Mouse (Mus musculus) MEL (cell line): ENCODE measurements around the gene Nrg4. TPM values are rescaled to one million over a fixed set of nuclear protein-coding genes. Genes with fewer than 3 reads are reported as not detected.

Experiments used
- DNase-seq: peaks from one replicate; pipeline ENCODE4 v3.0.0; 2011; ENCODE audit warnings: low read depth, low spot score
- H3K27ac ChIP-seq: 2 replicates; pipeline ENCODE4 v1.5.1; 2012; ENCODE audit warnings: low read depth, mild to moderate bottlenecking, control low read depth, low read length, moderate library complexity; ENCODE audit not compliant: control insufficient read depth
- H3K27me3 ChIP-seq, 2 experiments: fragments of 150-350 bp in 1 of 2; sonication (generic) in 1 of 2; 2 replicates each; pipeline ENCODE4 v1.6.1; 2012; ENCODE audit warnings: low read length in 2 of 2, mild to moderate bottlenecking in 2 of 2, improper control_type of control experiment in 1 of 2, moderate library complexity in 1 of 2; ENCODE audit not compliant: insufficient read depth in 2 of 2, control insufficient read depth in 1 of 2
- H3K36me3 ChIP-seq, 2 experiments: 2 replicates each; pipeline ENCODE4 v1.6.1; 2012 to 2014; ENCODE audit warnings: low read length in 2 of 2, improper control_type of control experiment in 1 of 2, inconsistent platforms in 1 of 2, mild to moderate bottlenecking in 1 of 2; ENCODE audit not compliant: insufficient read depth in 2 of 2, control insufficient read depth in 1 of 2
- H3K4me1 ChIP-seq, 2 experiments: fragments of 150-350 bp in 1 of 2; sonication (generic) in 1 of 2; 2 replicates each; pipeline ENCODE4 v1.6.1; 2012; ENCODE audit warnings: low read length in 2 of 2, improper control_type of control experiment in 1 of 2, mild to moderate bottlenecking in 1 of 2; ENCODE audit not compliant: insufficient read depth in 2 of 2, control insufficient read depth in 1 of 2
- H3K4me3 ChIP-seq, 2 experiments: fragments of 150-350 bp in 1 of 2; sonication (generic) in 1 of 2; 2 replicates each; pipeline ENCODE4 v1.5.1; 2012; ENCODE audit warnings: low read depth in 2 of 2, low read length in 2 of 2, mild to moderate bottlenecking in 2 of 2, moderate library complexity in 2 of 2, control low read depth in 1 of 2, improper control_type of control experiment in 1 of 2; ENCODE audit not compliant: control insufficient read depth in 1 of 2, insufficient read depth in 1 of 2
- H3K79me2 ChIP-seq: 2 replicates; pipeline ENCODE4 v1.6.1; 2012; ENCODE audit warnings: mild to moderate bottlenecking, low read length, moderate library complexity; ENCODE audit not compliant: control insufficient read depth, poor library complexity, insufficient read depth
- H3K9ac ChIP-seq: 2 replicates; pipeline ENCODE4 v1.6.1; 2012; ENCODE audit warnings: low read depth, mild to moderate bottlenecking, control low read depth, low read length, moderate library complexity; ENCODE audit not compliant: control insufficient read depth, poor library complexity, severe bottlenecking
- H3K9me3 ChIP-seq: fragments of 150-350 bp; sonication (generic); replicated peaks from 2 replicates; pipeline ENCODE4 v1.6.1; 2012; ENCODE audit warnings: mild to moderate bottlenecking, low read length, improper control_type of control experiment, moderate library complexity; ENCODE audit not compliant: insufficient read depth
- BHLHE40 ChIP-seq: IDR thresholded peaks from 2 replicates; pipeline ENCODE4 v1.6.1; 2012; ENCODE audit warnings: low read depth, mild to moderate bottlenecking, inconsistent platforms, low read length, improper control_type of control experiment, borderline replicate concordance
- CTCF ChIP-seq, 3 experiments: IDR thresholded peaks in 2 of 3; conservative IDR thresholded peaks in 1 of 3; 2 replicates each; pipeline ENCODE4 v1.5.1; 2011 to 2012; ENCODE audit warnings: low read length in 3 of 3, low read depth in 2 of 3, mild to moderate bottlenecking in 2 of 3, improper control_type of control experiment in 1 of 3, inconsistent platforms in 1 of 3, mixed read lengths in 1 of 3, moderate library complexity in 1 of 3; ENCODE audit not compliant: control insufficient read depth in 1 of 3, insufficient read depth in 1 of 3, poor library complexity in 1 of 3, severe bottlenecking in 1 of 3
- ELF1 ChIP-seq: IDR thresholded peaks from 2 replicates; pipeline ENCODE4 v1.6.1; 2014; ENCODE audit warnings: low read depth, mild to moderate bottlenecking, inconsistent platforms, low read length, improper control_type of control experiment, moderate library complexity
- EP300 ChIP-seq, 2 experiments: IDR thresholded peaks; 2 replicates each; pipeline ENCODE4 v1.6.1; 2011; ENCODE audit warnings: improper control_type of control experiment in 2 of 2, low read length in 2 of 2, low read depth in 1 of 2, mild to moderate bottlenecking in 1 of 2
- ETS1 ChIP-seq: IDR thresholded peaks from 2 replicates; pipeline ENCODE4 v1.6.1; 2012; ENCODE audit warnings: low read depth, mild to moderate bottlenecking, inconsistent platforms, low read length, improper control_type of control experiment, moderate library complexity
- JUND ChIP-seq: IDR thresholded peaks from 2 replicates; pipeline ENCODE4 v1.6.1; 2011; ENCODE audit warnings: low read depth, mild to moderate bottlenecking, improper control_type of control experiment, low read length
- KAT2A ChIP-seq: conservative IDR thresholded peaks from 2 replicates; pipeline ENCODE4 v1.6.1; 2012; ENCODE audit warnings: low read depth, low read length, improper control_type of control experiment, inconsistent platforms
- MAX ChIP-seq: IDR thresholded peaks from 2 replicates; pipeline ENCODE4 v1.6.1; 2011; ENCODE audit warnings: low read length, improper control_type of control experiment
- MEF2A ChIP-seq: IDR thresholded peaks from 2 replicates; pipeline ENCODE4 v1.6.1; 2014; ENCODE audit warnings: low read depth, mild to moderate bottlenecking, inconsistent platforms, low read length, improper control_type of control experiment; ENCODE audit not compliant: poor library complexity, insufficient replicate concordance, severe bottlenecking; ENCODE audit errors: extremely low read depth
- NELFE ChIP-seq: IDR thresholded peaks from 2 replicates; pipeline ENCODE4 v1.6.1; 2011; ENCODE audit warnings: low read depth, low read length, improper control_type of control experiment
- NRF1 ChIP-seq: IDR thresholded peaks from 2 replicates; pipeline ENCODE4 v1.6.1; 2014; ENCODE audit warnings: low read depth, mild to moderate bottlenecking, inconsistent platforms, low read length, improper control_type of control experiment, moderate library complexity; ENCODE audit not compliant: poor library complexity, insufficient read depth, severe bottlenecking
- POLR2AphosphoS5 ChIP-seq: IDR thresholded peaks from 2 replicates; pipeline ENCODE4 v1.6.1; 2012; ENCODE audit warnings: low read depth, borderline replicate concordance, mild to moderate bottlenecking, inconsistent platforms, low read length, moderate library complexity, mixed read lengths
- SMC3 ChIP-seq: IDR thresholded peaks from 2 replicates; pipeline ENCODE4 v1.6.1; 2011; ENCODE audit warnings: low read depth, low read length, improper control_type of control experiment
- TBP ChIP-seq: IDR thresholded peaks from 2 replicates; pipeline ENCODE4 v1.8.0; 2011; ENCODE audit warnings: low read depth, low read length, improper control_type of control experiment
- TCF12 ChIP-seq: IDR thresholded peaks from 2 replicates; pipeline ENCODE4 v1.6.1; 2014; ENCODE audit warnings: low read depth, mild to moderate bottlenecking, inconsistent platforms, low read length, improper control_type of control experiment, moderate library complexity
- ZC3H11A ChIP-seq: IDR thresholded peaks from 2 replicates; pipeline ENCODE4 v1.6.1; 2012; ENCODE audit warnings: low read depth, mild to moderate bottlenecking, inconsistent platforms, low read length, improper control_type of control experiment
- ZKSCAN1 ChIP-seq: IDR thresholded peaks from 2 replicates; pipeline ENCODE4 v1.6.1; 2012; ENCODE audit warnings: low read depth, mild to moderate bottlenecking, inconsistent platforms, low read length, improper control_type of control experiment, moderate library complexity
- polyA plus RNA-seq, 2 experiments: library from polyadenylated mRNA; stranded (reverse) in 1 of 2; unstranded in 1 of 2; fragments of >175 nt in 1 of 2; fragments of >200 nt in 1 of 2; gene quantifications; 2 replicates each; pipeline versions ENCODE4 v1.2.1 to v1.2.4; 2012; ENCODE audit warnings: low replicate concordance in 2 of 2, low read depth in 1 of 2; ENCODE audit not compliant: insufficient read length in 2 of 2, insufficient read depth in 1 of 2, missing spikeins in 1 of 2
- total RNA-seq: library from RNA; depleted of rRNA; stranded (reverse); fragments of 300-350 nt; gene quantifications from 2 replicates; pipeline ENCODE4 v1.2.3, GENCODE M21; 2012

The Nrg4 gene
- total and polyA plus RNA-seq, 3 experiments, result 0.08 to 0.67 TPM; not detected in 1

DNA sequence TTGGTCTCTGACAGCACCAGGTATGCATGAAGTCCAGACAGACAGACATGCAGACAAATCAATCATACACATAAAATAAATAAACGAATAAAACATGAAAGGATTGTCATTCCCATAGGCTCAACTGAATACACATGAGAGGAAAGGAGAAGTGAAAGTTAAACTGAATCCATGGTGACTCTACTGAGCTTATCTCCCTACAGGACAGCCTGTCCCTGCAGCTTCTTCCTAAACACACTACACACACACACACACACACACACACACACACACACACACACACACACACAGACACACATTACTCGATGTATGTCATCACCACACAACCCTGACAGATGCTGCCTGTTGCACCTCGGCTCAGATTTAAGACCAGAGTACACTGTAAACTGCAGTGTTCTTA lies 82.6 kb downstream of the Nrg4 start (continued):
- TF ChIP-seq TBP (no peak), SMC3 (no peak), ZKSCAN1 (no peak), JUND (no peak), EP300 (IDR thresholded peaks at IDR 0.05; ENCODE audit: low read depth in 1 of 2, low read length in 2 of 2) (peak in 1 of 2 experiments; percentile 52; a peak in 1 of 4 replicates), POLR2AphosphoS5 (no peak), ETS1 (peak; percentile 59), ELF1 (no peak)

DNA sequence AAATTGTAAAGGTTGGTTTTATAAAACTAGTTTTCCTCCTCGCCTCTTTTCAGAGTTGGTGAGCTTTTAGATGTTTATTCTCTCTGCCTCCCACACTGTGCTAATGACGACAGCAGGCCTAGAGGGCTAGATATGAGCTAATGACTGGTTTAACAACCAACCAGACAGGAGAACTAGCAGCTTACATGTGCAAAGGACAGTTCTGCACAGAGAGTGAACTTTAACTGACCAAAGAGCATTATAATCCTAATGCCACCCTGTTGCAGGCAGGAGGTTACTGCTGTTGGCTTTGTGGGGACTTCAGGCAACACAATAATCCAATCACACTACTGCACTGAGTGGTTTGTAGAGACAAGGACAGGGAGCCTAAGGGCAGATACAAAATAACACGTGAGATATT lies 83.4 kb downstream of the Nrg4 start:
- H3K79me2 ChIP-seq, result no peaks in the 10 kb centered on the region
- no peak for TF ChIP-seq MEF2A
- no peak for TF ChIP-seq BHLHE40
- no peak for TF ChIP-seq TBP
- TF ChIP-seq NRF1, result no peak
- no peak overlapping the region for H3K9ac ChIP-seq
- peaks cover 0 to 3% of the 10 kb centered on the region in 2 experiments; a peak in 2 of 4 replicates for H3K36me3 ChIP-seq
- H3K4me1 ChIP-seq, result peaks cover 2 to 8% of the 10 kb centered on the region in 2 experiments; a peak in 2 of 4 replicates
- DNase-seq, result no peak
- H3K9me3 ChIP-seq, result no peaks in the 10 kb centered on the region
- no peaks in the 10 kb centered on the region for H3K27me3 ChIP-seq
- H3K27ac ChIP-seq, result no peak overlapping the region
- no peak overlapping the region for H3K4me3 ChIP-seq

GRCm38 (mm10) chr9:55241863-55242685 lies 84.6 kb downstream of the Nrg4 start:
- H3K4me1 ChIP-seq, result peaks cover 2 to 6% of the 10 kb centered on the region in 2 experiments; a peak in 2 of 4 replicates
- peaks cover 0 to 2% of the 10 kb centered on the region in 2 experiments; a peak in 2 of 4 replicates for H3K36me3 ChIP-seq
- no peak for DNase-seq
- no peak for TF ChIP-seq NELFE
- no peak for TF ChIP-seq TCF12
- TF ChIP-seq CTCF (IDR thresholded peaks at IDR 0.05 in 2 of 3, conservative IDR thresholded peaks at IDR 0.05 in 1 of 3; ENCODE audit: control insufficient read depth in 1 of 3, insufficient read depth in 1 of 3, low read depth in 2 of 3, low read length in 3 of 3, poor library complexity in 1 of 3, severe bottlenecking in 1 of 3), result no peak; a peak in 1 of 6 replicates
- TF ChIP-seq MEF2A, result no peak
- TF ChIP-seq NRF1, result no peak
- no peak for TF ChIP-seq ZC3H11A
- no peak for TF ChIP-seq EP300 (IDR thresholded peaks at IDR 0.05; ENCODE audit: low read depth in 1 of 2, low read length in 2 of 2)
- no peak for TF ChIP-seq SMC3
- no peak for TF ChIP-seq KAT2A
- no peak for TF ChIP-seq MAX
- H3K9ac ChIP-seq, result no peak overlapping the region
- no peaks in the 10 kb centered on the region for H3K9me3 ChIP-seq
- H3K27ac ChIP-seq, result no peak overlapping the region
- no peaks in the 10 kb centered on the region for H3K79me2 ChIP-seq
- H3K27me3 ChIP-seq, result no peaks in the 10 kb centered on the region
- H3K4me3 ChIP-seq, result no peak overlapping the region
